Mouse (Mus musculus) layer of hippocampus, adult 18-20 months (tissue): ENCODE measurements around the gene Tas2r131. TPM values are rescaled to one million over a fixed set of nuclear protein-coding genes. Genes with fewer than 3 reads are reported as not detected.
"Not testable (repeated sequence)": the region's sequence is repeated elsewhere in the genome, so short reads cannot be mapped to it uniquely, and the experiment has no call there.

Source experiments
- DNase-seq, 2 experiments: peaks; one replicate each; pipeline ENCODE4 v3.0.0; 2022; ENCODE audit warnings: low spot score in 2 of 2
- long read RNA-seq: library from polyadenylated mRNA; stranded (forward); transcript quantifications from one replicate; pipeline ENCODE4 v2.0.0, GENCODE M21; 2021
- total RNA-seq, 2 experiments: library from RNA; stranded (reverse); gene quantifications; 2 replicates each; pipeline ENCODE4 v1.2.3; 2021

Tas2r131 gene
- total RNA-seq, result not detected
- long read RNA-seq, result 0 reads

- DNase-seq, result no peak
Measured at GRCm38 (mm10) chr6:132957819-132958218, at the start of gene Tas2r131. TSS of gene Tas2r131 (minus strand) at chr6:132957919.

DNA sequence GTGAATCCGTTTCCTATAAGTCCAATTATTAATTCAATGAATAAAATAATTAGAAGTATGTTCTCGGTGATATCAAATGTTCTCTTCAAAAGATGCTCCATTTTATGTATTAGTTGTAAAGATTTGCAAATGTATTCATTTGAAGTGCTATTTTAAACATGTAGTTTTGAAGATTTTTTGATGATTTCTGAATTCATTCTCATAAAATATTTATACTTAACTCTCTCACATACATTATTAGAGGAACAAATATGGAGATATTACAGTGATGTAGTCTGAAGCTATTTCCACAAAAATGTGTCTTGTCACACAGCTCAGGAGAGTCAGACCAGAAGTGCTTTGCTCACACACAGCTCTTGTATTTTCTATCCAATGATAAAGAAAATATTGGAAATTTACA is 23.1 kb upstream of the Tas2r131 start, which contains the start of gene Tas2r109:
Tas2r109 (minus strand) TSS at position 101 of the 400 bp plus-strand sequence.
- no peak for DNase-seq

- no peak for DNase-seq
Measured at GRCm38 (mm10) chr6:132950802-132951201, 6.9 kb downstream of the Tas2r131 start, which contains the start of gene Tas2r129. TSS of gene Tas2r129 (plus strand) at chr6:132951102.

DNA sequence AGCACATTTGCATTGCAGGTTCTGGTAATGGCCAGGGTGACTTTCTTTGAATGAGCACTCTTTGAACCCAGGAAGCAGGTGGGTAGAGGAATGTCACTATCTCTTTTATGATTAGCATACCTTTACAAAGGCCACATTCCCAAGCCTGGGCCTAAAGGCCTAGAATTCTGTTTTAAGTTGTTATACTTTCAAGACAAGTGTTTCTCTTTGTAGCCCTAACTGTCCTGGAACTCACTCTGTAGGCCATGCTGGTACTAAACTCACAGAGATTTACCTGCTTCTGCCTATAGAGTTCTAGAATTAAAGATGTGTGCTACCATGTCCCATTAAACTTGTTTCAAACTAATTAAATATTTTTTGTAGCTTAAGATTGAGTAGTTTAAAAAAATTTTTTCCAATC is 16.3 kb downstream of the Tas2r131 start:
- DNase-seq, result not testable (repeated sequence)

- DNase-seq, result no peak
Measured at GRCm38 (mm10) chr6:132909351-132909750, 48.4 kb downstream of the Tas2r131 start, which contains the start of gene Tas2r125. TSS of gene Tas2r125 (plus strand) at chr6:132909651.

Other genes starting within 250 kb of the Tas2r131 start
- gene Tas2r122, start 246.0 kb downstream of the Tas2r131 start, total RNA-seq, result not detected
- gene Tas2r115, start 219.9 kb downstream of the Tas2r131 start, total RNA-seq, result not detected
- gene Tas2r124, start 203.2 kb downstream of the Tas2r131 start, total RNA-seq, result not detected
- not detected for gene Tas2r102, start 195.8 kb downstream of the Tas2r131 start, total RNA-seq
- gene Tas2r136, start 179.8 kb downstream of the Tas2r131 start, total RNA-seq, result not detected
- gene Tas2r117, start 155.1 kb downstream of the Tas2r131 start, total RNA-seq, result not detected
- gene Tas2r123, start 110.8 kb downstream of the Tas2r131 start, total RNA-seq, result not detected
- not detected for gene Tas2r116, start 102.5 kb downstream of the Tas2r131 start, total RNA-seq
- gene Tas2r110, start 89.9 kb downstream of the Tas2r131 start, total RNA-seq, result not detected
- not detected for gene Tas2r113, start 64.9 kb downstream of the Tas2r131 start, total RNA-seq
- gene Tas2r125, start 48.3 kb downstream of the Tas2r131 start, total RNA-seq, result not detected
- gene Tas2r129, start 6.8 kb downstream of the Tas2r131 start, total RNA-seq, result not detected
- not detected for gene Tas2r109, start 23.0 kb upstream of the Tas2r131 start, total RNA-seq
- not detected for gene Tas2r103, start 79.2 kb upstream of the Tas2r131 start, total RNA-seq
- not detected for gene Tas2r140, start 97.9 kb upstream of the Tas2r131 start, total RNA-seq
- 100 to 1,000 TPM; 103 to 119 TPM for gene Smim10l1, start 147.0 kb upstream of the Tas2r131 start, total RNA-seq